In genomic region chr3:40847018-40847417, GRCm38 (mm10) we compare ENCODE assay signal across 8 mouse cellular contexts. TPM values are rescaled to one million over a fixed set of nuclear protein-coding genes. Genes with fewer than 3 reads are reported as not detected.
A peak's percentile ranks its signal among the peaks of the same experiment; 100 is the strongest.
DNase-seq lines count a peak whose midpoint lies in the region; ATAC-seq and TF ChIP-seq lines count a peak whose summit lies in the region.
"Not testable (repeated sequence)": the region's sequence is repeated elsewhere in the genome, so short reads cannot be mapped to it uniquely, and the experiment has no call there.

No protein-coding gene starts in this region.

- CTCF ChIA-PET in Patski (lab: Charles Lee), result interaction anchor here (1.8 kb wide), 1 partner anchor 47 kb away, joined by 6 read pairs; no protein-coding TSS in a partner anchor

- not testable (repeated sequence) for H3K4me1 ChIP-seq in hindbrain, embryonic 15.5 days (replicated peaks); megakaryocyte, embryonic 14.5 days

- DNase-seq in Patski (ENCODE audit: low read depth, low spot score), result not testable (repeated sequence)
- peak; percentile 83 to 85 for DNase-seq in cerebellum, postnatal 10 days
- DNase-seq in frontal cortex, postnatal 25 days (ENCODE audit: low spot score in 2 of 2), result peak; percentile 43 to 50
- DNase-seq in left cerebral cortex, postnatal 10 days (ENCODE audit: extremely low spot score in 1 of 2, low spot score in 2 of 2), result peak; percentile 17 to 61
- DNase-seq in right cerebral cortex, adult 2 months (ENCODE audit: low spot score in 2 of 2), result peak; percentile 38 to 64
- DNase-seq in urinary bladder, postnatal 10 days (ENCODE audit: low spot score), result peak; percentile 9

- intact Hi-C loops in left cerebral cortex, postnatal 10 days (cut with DNase I), result not testable (repeated sequence)

- H3K27me3 ChIP-seq in Patski; hindbrain, embryonic 15.5 days; megakaryocyte, embryonic 14.5 days (replicated peaks): not testable (repeated sequence)

- not testable (repeated sequence) for TF ChIP-seq CTCF in Patski (IDR thresholded peaks at IDR 0.05)

- POLR2A ChIA-PET in Patski (lab: Charles Lee), result not testable (repeated sequence)

- in situ Hi-C loops in Patski (cut with MboI; ENCODE audit: low pct_unique_long_range_greater_than_20kb), result loop anchor here (10.0 kb wide), 1 partner anchor 48 kb away; no protein-coding TSS in a partner anchor

- peak overlapping the region; percentile 84 for H3K27ac ChIP-seq in hindbrain, embryonic 15.5 days (replicated peaks)

- peak overlapping the region; percentile 58 for H3K4me3 ChIP-seq in hindbrain, embryonic 15.5 days
- H3K4me3 ChIP-seq in megakaryocyte, embryonic 14.5 days (replicated peaks), result peak overlapping the region; percentile 93

- WGBS in hindbrain, embryonic 15.5 days, result 2% methylated on average over 17 of the region's 21 CpGs

- not testable (repeated sequence) for H3K9me3 ChIP-seq in hindbrain, embryonic 15.5 days; megakaryocyte, embryonic 14.5 days

- peak; percentile 5 for ATAC-seq in Patski
- ATAC-seq in hindbrain, embryonic 15.5 days (ENCODE audit: low FRiP score, low read depth), result not testable (repeated sequence)

- H3K4me2 ChIP-seq in hindbrain, embryonic 15.5 days, result peak overlapping the region; percentile 71

- H3K9ac ChIP-seq in hindbrain, embryonic 15.5 days, result peak overlapping the region; percentile 68

- not testable (repeated sequence) for H3K36me3 ChIP-seq in hindbrain, embryonic 15.5 days; megakaryocyte, embryonic 14.5 days (replicated peaks; ENCODE audit: low read length)

RNA-seq across cellular contexts. Expression of gene Abhd18, which starts 0.2 kb away (rescaled TPM):
- 20.0 TPM for polyA plus RNA-seq in Patski (2021)
- polyA plus RNA-seq in hindbrain, embryonic 15.5 days (2015; fragmentation: Nextera tagmentation; extraction: Ambion mirVana), result 11.4 and 16.7 TPM in 2 replicates
- total RNA-seq in left cerebral cortex, postnatal 10 days (2021), result 10 to 100 TPM; 13.5 to 15.2 TPM
- 0.51 and 1.7 TPM in 2 replicates for polyA plus RNA-seq in megakaryocyte, embryonic 14.5 days (2012; ENCODE audit: insufficient read depth, low replicate concordance)

RNA-seq across cellular contexts. Expression of gene Mfsd8, which starts 0.3 kb away (rescaled TPM):
- 9.1 TPM for polyA plus RNA-seq in Patski (2021)
- polyA plus RNA-seq in hindbrain, embryonic 15.5 days (2015; fragmentation: Nextera tagmentation; extraction: Ambion mirVana), result 10.5 and 11.0 TPM in 2 replicates
- 10 to 100 TPM; 16.8 to 18.2 TPM for total RNA-seq in left cerebral cortex, postnatal 10 days (2021)
- 0.73 TPM in 1 of 2 replicates, not detected in the other for polyA plus RNA-seq in megakaryocyte, embryonic 14.5 days (2012; ENCODE audit: insufficient read depth, low replicate concordance)

RNA-seq across cellular contexts. Expression of gene Plk4, which starts 47.2 kb away (rescaled TPM):
- 36.7 TPM for polyA plus RNA-seq in Patski (2021)
- 17.4 and 18.3 TPM in 2 replicates for polyA plus RNA-seq in hindbrain, embryonic 15.5 days (2015; fragmentation: Nextera tagmentation; extraction: Ambion mirVana)
- total RNA-seq in left cerebral cortex, postnatal 10 days (2021), result 1 to 10 TPM; 5.8 to 7.0 TPM
- 4.1 TPM in 1 of 2 replicates, not detected in the other for polyA plus RNA-seq in megakaryocyte, embryonic 14.5 days (2012; ENCODE audit: insufficient read depth, low replicate concordance)

RNA-seq across cellular contexts. Expression of gene 1700034I23Rik, which starts 55.3 kb away (rescaled TPM):
- polyA plus RNA-seq in Patski (2021), result 0.06 TPM
- 0.26 and 0.34 TPM in 2 replicates for polyA plus RNA-seq in hindbrain, embryonic 15.5 days (2015; fragmentation: Nextera tagmentation; extraction: Ambion mirVana)
- under 1 TPM; 0.17 to 0.24 TPM for total RNA-seq in left cerebral cortex, postnatal 10 days (2021)
- polyA plus RNA-seq in megakaryocyte, embryonic 14.5 days (2012; ENCODE audit: insufficient read depth, low replicate concordance), result not detected in 2 replicates
